Mouse (Mus musculus) macrophage (primary cell): ENCODE measurements around the gene Ccdc12. TPM values are rescaled to one million over a fixed set of nuclear protein-coding genes. Genes with fewer than 3 reads are reported as not detected.
A peak's percentile ranks its signal among the peaks of the same experiment; 100 is the strongest.
"Not testable (repeated sequence)": the region's sequence is repeated elsewhere in the genome, so short reads cannot be mapped to it uniquely, and the experiment has no call there.

Experiments used
- H3K27ac ChIP-seq: fragments of 350-480 bp; formaldehyde crosslinking; 2 replicates; pipeline ENCODE4 v1.9.0; 2021
- H3K36me3 ChIP-seq: fragments of 350-480 bp; formaldehyde crosslinking; 2 replicates; pipeline ENCODE4 v1.9.0; 2021; ENCODE audit errors: inconsistent target
- H3K4me3 ChIP-seq: fragments of 350-480 bp; formaldehyde crosslinking; 2 replicates; pipeline ENCODE4 v1.9.0; 2021; ENCODE audit errors: inconsistent target
- H3K79me2 ChIP-seq: fragments of 350-480 bp; formaldehyde crosslinking; 2 replicates; pipeline ENCODE4 v1.9.0; 2021; ENCODE audit errors: inconsistent target
- WGBS: methylation state at CpG from one replicate; pipeline ENCODE4 v1.1.7; 2026; ENCODE audit warnings: inconsistent platforms; ENCODE audit not compliant: missing documents; 5-methylcytosine and 5-hydroxymethylcytosine counted together
- polyA plus RNA-seq: library from polyadenylated mRNA; stranded (reverse); fragments of 250-400 nt; gene quantifications from 3 replicates; pipeline ENCODE4 v1.2.4, GENCODE M21; 2018; ENCODE audit warnings: inconsistent platforms

Gene Ccdc12
- polyA plus RNA-seq, 1 experiment from 2014 or later: 80.9 TPM

DNA sequence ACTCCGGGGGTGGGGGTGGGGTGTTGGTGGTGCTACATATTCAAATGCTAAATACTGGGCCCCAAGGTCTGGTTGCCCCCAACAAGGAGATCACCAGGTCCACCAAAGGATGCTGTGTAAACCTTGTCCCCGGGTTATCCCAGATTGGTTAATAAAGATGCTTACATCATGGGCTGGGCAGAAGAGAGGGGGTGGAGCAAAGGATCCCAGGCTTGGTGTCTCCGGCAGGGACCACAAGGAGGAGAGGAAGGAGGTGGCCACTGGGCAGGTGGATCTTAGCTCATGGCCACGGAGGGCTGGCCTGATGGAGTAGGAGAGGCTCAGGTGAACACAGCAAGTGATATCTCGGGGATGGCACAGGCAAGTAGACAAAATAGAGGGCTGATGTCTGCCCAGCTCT, 22.6 kb downstream of the Ccdc12 start:
- peak overlapping the region; percentile 78 for H3K27ac ChIP-seq
- WGBS: 94% methylated on average over 5 of the region's 5 CpGs
- no peaks in the 10 kb centered on the region for H3K36me3 ChIP-seq
- no peak overlapping the region for H3K4me3 ChIP-seq
- peaks cover 69% of the 10 kb centered on the region for H3K79me2 ChIP-seq

DNA sequence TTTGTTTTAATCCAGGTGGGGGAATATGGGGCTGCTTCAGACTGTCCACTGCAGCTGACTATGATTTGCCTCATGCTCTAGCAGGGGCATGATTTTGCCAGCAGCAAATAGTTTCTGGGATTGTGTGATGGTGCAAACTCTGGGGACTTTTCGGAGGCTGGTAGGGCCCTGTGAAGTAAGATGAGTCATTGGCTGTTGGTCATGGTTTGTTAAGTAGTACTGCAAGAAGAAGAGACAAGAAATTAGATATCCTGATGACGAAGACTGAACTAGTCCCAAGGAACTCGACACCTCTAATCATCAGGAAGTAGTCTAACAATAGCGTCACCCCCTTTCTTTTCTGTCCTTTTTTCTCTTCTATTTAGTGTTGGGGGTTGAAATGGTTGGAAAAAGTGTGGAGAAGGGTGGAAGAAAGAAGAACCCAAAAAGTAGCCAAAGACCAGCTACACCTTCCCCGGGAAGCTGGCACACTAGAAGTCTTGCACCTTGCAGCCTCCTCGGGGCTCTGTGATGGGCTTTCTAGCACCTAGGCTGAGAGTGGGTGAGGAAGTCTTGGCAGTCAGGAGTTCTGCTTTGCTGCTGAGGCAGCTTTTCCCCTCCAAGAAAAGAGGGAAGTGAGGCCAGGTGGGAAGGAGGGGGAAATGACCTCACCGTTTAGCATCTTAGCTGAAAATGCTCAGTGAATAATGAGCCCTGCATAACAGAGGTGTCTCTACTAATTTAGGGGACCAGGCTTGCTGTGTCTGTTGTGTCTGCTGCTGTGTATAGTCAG, 24.6 kb downstream of the Ccdc12 start:
- H3K79me2 ChIP-seq: peaks cover 69% of the 10 kb centered on the region
- H3K4me3 ChIP-seq: no peak overlapping the region
- 26% methylated on average over 7 of the region's 7 CpGs for WGBS
- H3K36me3 ChIP-seq: no peaks in the 10 kb centered on the region
- peak overlapping the region; percentile 80 for H3K27ac ChIP-seq

DNA sequence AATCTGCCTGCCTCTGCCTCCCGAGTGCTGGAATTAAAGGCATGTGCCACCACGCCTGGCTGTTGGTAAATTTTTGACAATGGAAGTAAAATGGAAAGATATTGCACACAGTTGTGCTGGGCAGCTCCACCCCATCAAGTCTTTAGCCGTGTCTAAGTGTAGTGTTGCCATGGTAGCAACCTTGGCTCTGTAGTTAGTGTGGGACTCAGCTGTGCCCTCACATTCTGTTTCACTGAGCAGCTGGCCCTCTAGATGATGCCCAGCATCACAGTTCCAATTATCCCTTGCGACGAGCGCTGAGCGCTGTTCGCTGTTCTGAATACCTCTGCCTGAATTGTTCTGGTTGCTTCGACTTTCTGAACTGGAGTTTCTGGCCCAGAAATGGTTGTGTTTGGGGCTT, 25.5 kb downstream of the Ccdc12 start:
- H3K79me2 ChIP-seq: peaks cover 78% of the 10 kb centered on the region
- 75% methylated on average over 7 of the region's 9 CpGs for WGBS
- H3K27ac ChIP-seq: peak overlapping the region; percentile 80
- H3K4me3 ChIP-seq: no peak overlapping the region
- H3K36me3 ChIP-seq: no peaks in the 10 kb centered on the region

DNA sequence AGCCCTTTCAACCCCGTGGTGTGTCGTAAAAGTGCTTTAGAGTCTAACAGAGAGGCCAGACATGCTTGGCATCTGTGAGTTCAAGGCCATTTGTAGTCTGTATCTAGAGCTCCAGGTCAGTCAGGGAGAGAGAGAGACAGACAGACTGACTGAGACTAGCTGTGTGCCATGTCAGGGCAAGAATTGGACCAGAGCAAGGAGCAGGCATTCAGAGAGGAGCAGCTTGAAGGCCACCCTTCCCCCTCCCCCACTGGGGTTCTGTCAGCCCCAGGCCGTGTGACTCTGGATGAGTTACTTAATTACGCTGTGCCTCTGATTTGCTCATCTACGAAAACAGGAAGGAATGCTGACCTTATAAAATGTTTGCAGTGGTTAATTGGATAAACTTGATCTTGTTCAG, 26.0 kb downstream of the Ccdc12 start:
- Histone ChIP-seq H3K36me3 (no peaks in the 10 kb centered on the region), H3K4me3 (no peak overlapping the region), H3K27ac (peak overlapping the region; percentile 80), H3K79me2 (peaks cover 83% of the 10 kb centered on the region)
- 37% methylated on average over 5 of the region's 5 CpGs for WGBS

DNA sequence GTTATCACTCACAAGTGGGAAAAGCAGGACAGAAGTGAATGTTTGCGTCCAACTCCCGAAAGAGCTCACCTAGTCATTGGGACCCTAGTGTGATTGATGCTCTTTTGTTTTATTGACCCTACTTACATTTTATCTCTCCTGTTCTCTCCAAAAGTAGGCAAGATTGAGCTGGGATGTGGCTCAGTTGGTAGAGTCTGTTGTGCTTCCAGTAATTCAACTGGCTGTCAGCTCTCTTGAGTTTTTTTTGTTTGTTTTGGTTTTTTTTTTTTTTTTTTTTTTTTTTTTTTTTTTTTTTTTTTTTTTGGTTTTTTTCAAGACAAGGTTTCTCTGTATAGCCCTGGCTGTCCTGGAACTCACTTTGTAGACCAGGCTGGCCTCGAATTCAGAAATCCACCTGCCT, 26.4 kb downstream of the Ccdc12 start:
- H3K79me2 ChIP-seq: peaks cover 87% of the 10 kb centered on the region
- H3K4me3 ChIP-seq, H3K36me3 ChIP-seq: not testable (repeated sequence)
- 73% methylated on average over 3 of the region's 3 CpGs for WGBS
- H3K27ac ChIP-seq: peak overlapping the region; percentile 80

DNA sequence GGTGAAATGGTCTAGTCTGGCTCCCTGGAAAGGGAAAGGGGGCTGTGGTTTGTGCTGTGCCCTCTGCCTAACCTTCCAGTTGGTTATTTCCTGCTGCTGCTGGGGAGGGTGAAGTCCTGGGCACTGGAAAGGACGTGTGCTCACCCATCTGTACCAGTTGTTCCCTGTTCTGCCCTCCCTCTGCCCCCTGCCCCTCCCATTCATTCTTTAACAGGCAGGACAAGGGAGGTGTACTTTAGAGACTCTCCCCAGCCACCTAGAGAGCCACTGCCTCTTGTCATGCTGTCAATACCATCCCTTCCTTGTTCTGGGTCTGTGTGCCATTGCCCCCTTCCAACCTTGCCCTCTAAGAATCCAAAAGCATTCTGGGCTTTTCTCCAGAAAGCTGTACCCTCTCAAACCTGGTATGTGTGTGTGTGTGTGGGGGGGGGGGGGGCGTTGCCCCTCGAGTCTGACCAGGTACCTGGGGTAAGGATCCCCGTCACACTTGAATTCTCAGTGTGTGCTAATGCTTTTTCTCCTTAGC, 27.3 kb downstream of the Ccdc12 start:
- no peaks in the 10 kb centered on the region for H3K36me3 ChIP-seq
- no peak overlapping the region for H3K4me3 ChIP-seq
- 30% methylated on average over 3 of the region's 4 CpGs for WGBS
- H3K27ac ChIP-seq: peak overlapping the region; percentile 80
- H3K79me2 ChIP-seq: peaks cover 90% of the 10 kb centered on the region

DNA sequence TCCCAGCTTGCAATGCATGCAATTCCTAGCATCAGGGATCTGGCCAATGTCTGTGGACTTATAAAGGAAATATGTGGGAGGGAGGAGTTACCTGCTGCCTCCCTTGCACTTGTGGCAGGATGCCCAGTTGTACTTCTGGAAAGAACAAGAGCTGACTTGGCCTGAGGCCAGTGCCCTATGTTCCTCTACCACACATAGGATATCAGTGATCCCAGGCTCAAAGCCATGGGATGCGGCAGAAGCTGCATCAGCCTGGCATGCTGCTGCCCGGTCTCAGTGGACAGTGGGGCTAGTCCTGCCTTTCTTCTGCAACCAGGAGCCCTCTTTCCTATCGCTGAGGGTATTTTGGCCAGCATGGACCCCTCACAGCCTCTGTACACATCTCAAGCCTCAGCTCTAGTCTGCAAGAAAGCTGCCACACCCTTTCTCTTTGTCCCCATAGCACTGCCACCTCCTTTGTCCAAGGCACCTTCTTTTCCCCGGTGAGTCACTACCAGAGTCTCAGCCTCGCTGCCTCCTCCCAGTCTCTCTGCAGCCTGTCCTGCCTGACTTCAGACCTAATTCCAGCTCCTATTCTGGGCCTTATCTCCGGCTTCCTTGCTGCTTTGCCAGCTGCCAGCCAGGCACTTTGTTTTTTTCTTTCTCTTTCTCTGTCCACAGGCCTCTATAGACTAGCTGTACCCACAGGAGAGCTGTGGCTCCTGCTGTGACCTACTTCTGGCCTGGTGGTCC, 28.0 kb downstream of the Ccdc12 start:
- no peak overlapping the region for H3K4me3 ChIP-seq

DNA sequence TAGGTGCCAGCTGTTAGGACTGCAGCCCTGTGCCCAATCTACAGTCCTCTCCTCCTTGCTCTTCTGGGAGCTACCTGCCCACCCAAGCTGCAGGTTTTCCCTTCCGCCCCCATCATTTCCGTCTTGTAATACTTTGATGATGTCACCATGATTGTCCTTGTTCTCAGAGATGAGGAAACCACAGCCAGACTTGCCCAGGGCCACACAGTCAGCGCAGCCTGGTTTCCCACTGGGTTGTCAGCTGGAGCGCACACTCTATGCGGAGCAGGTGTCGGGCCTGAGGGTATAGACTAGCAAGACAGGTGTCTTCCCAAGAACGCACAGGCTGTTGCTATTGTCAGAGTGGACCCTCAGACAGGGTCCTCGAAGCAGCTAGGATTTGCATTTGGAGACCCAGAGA, 28.9 kb downstream of the Ccdc12 start:
- WGBS: 58% methylated on average over 8 of the region's 8 CpGs

More for the DNA sequence above, 28.0 kb downstream of the Ccdc12 start:
- peak overlapping the region; percentile 64 for H3K27ac ChIP-seq
- peaks cover 90% of the 10 kb centered on the region for H3K79me2 ChIP-seq
- 66% methylated on average over 6 of the region's 6 CpGs for WGBS
- H3K36me3 ChIP-seq: no peaks in the 10 kb centered on the region

DNA sequence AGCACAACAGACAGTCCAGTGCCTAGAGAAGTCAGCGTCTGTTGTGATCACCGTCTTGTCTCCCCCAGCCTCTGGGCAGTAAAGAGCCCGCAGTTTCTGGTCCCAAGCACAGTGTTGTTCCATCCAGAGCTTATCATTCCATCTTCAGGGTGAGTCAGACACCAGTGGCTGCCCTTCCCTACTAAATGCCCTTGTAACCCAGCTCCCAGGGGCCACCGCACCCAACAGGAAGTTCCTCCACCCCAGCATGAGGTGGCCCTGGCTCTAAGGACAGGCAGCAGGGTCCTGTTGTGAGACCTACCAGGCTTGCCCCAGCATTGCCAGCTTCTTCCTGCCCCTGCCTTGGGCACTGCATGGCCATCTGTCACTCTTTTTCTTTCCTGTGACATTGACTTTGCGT, 29.3 kb downstream of the Ccdc12 start:
- Histone ChIP-seq H3K36me3 (no peaks in the 10 kb centered on the region), H3K4me3 (no peak overlapping the region), H3K79me2 (peaks cover 93% of the 10 kb centered on the region), H3K27ac (peak overlapping the region; percentile 64)
- 21% methylated on average over 5 of the region's 5 CpGs for WGBS

More for the DNA sequence above, 28.9 kb downstream of the Ccdc12 start:
- peak overlapping the region; percentile 64 for H3K27ac ChIP-seq
- H3K36me3 ChIP-seq: no peaks in the 10 kb centered on the region
- H3K79me2 ChIP-seq: peaks cover 90% of the 10 kb centered on the region
- no peak overlapping the region for H3K4me3 ChIP-seq

DNA sequence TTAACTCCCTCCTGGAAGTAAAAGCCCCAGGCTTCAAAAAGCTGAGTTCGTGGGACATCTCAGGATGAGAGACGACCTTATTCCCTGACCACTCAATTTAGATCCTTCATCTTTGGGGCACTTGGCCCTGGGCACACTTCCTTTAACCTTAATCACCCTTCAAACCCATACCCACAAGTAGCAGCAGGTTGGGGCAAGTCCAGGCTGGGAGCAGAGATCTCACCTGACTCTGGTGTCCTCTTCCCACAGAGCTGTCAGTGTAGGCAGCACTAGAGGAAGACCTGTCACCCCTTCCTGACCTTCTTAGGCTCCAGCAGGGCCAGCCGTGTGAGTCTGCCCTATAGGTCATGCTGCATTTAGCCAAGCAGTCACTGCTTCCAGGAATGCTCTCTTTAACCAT, 30.2 kb downstream of the Ccdc12 start:
- Histone ChIP-seq H3K36me3 (no peaks in the 10 kb centered on the region), H3K4me3 (no peak overlapping the region), H3K27ac (0 out of 2 replicates have a peak overlapping the region, but pooled peaks have one; percentile 64), H3K79me2 (peaks cover 100% of the 10 kb centered on the region)
- WGBS: 80% methylated on average over 3 of the region's 3 CpGs

DNA sequence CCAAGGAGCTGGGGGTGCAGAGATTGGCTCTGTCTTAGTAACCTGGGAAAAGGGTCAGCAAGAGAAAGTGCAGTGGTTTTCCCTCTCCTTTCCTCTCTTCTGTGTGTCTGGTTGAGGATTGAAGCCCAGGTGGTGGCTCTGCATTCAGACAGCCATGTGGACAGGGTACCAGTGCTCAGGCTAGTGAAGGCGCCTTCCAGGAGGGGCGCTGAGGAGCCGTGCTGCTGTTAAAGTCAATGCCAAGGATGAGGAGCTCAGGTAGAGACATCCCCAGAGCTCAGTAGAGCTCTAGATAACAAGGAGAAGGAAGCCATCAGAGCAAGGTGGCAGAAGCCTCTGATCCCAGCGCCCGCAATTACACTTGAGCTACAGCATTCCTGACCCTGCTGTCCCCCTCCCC, 30.8 kb downstream of the Ccdc12 start:
- Histone ChIP-seq H3K27ac (no peak overlapping the region), H3K36me3 (no peaks in the 10 kb centered on the region)
- WGBS: 94% methylated on average over 4 of the region's 5 CpGs

DNA sequence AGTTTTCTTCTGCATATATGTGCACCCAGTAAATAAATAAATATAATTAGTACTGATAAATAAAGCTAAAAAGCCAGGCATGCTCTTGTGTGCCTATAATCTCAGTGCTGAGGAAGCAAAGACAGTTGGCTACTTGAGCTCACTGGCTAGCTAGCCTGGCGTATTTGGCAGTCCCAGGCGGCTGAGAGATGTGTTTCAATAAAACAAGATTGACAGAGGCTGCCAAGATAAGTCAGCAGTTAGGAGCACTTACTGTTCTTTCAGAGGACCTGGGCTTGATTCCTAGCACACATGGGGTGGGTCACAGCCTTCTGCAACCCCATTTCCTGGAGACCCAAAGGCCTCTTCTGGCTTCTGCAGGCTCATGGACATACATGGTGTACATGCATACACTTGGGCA, 31.5 kb downstream of the Ccdc12 start:
- 97% methylated on average over 2 of the region's 2 CpGs for WGBS
- peaks cover 94% of the 10 kb centered on the region for H3K79me2 ChIP-seq
- no peak overlapping the region for H3K4me3 ChIP-seq
- H3K36me3 ChIP-seq: 0 out of 2 replicates have a peak, but pooled peaks cover 5% of the 10 kb centered on the region
- no peak overlapping the region for H3K27ac ChIP-seq

More for the DNA sequence above, 30.8 kb downstream of the Ccdc12 start:
- no peak overlapping the region for H3K4me3 ChIP-seq
- peaks cover 100% of the 10 kb centered on the region for H3K79me2 ChIP-seq

DNA sequence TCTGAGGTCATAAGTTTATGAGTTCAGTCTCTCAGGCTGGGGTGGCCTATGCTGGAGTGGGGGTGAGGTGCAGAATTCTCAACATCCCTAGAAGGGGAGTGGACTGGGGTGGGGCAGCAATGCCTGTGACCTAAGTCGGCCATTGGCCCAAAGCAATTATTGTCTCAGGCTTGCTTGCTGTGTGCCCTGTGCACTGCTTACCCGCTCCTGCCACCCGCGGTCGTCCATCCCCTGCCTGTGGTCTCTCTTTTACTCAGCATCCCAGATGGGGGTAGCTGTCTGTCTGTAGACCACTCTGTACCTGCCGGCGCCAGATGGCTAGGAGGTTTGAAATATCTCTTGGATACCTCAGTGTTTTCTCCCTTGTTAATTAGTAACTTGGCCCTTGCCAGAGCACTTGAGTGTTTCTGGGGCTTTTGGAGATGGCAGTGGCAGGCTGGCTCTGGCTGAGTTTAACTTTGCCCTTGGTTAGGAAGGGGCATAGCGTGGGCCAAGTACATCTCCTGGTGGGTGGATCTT, 33.0 kb downstream of the Ccdc12 start:
- peaks cover 79% of the 10 kb centered on the region for H3K79me2 ChIP-seq
- no peak overlapping the region for H3K4me3 ChIP-seq
- WGBS: 95% methylated on average over 4 of the region's 8 CpGs
- H3K27ac ChIP-seq: no peak overlapping the region
- H3K36me3 ChIP-seq: peaks cover 12% of the 10 kb centered on the region; the same call in 1 of the 2 replicates

DNA sequence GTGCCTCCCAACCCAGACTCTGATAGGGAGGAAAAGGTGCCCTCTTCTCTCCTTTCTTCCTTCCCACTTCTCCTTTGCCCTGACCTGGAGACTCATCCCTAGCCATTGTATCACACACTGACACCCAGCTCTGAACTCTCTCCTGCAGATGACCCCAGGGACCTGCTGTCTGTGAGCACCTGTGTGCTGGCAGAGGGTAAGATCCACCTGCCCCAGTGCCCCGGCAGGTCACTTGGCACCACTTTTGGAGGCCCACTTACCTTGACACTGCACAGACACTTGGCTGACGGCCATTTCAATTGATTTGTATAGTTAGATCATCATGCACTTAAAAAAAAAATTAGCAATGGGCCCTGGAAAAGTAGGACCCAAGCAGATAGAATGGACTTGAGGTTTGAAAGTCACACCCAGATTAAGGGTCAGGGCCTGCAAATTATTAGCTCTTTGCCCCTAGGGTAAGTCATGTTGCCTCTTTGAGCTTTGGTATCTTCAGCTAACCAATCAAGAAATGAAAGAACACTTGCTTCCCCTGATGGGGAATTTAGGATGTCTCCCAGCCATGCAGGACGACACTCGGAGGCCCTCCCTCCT, 39.0 kb downstream of the Ccdc12 start:
- Histone ChIP-seq H3K36me3 (peaks cover 44% of the 10 kb centered on the region; the same call in 1 of the 2 replicates), H3K79me2 (peaks cover 20% of the 10 kb centered on the region), H3K27ac (no peak overlapping the region), H3K4me3 (no peak overlapping the region)
- 100% methylated on average over 4 of the region's 4 CpGs for WGBS
